Mouse (Mus musculus) intestine, postnatal 0 days (tissue): ENCODE results near the gene Palm. TPM values are rescaled to one million over a fixed set of nuclear protein-coding genes. Genes with fewer than 3 reads are reported as not detected.
A peak's percentile ranks its signal among the peaks of the same experiment; 100 is the strongest.

Source experiments
- ATAC-seq: fragments of 200-750 bp; cut with Nextera tagmentation; 2 replicates; pipeline ENCODE4 v1.8.0; 2017; ENCODE audit warnings: mild to moderate bottlenecking, moderate TSS enrichment, moderate library complexity
- H3K27ac ChIP-seq: fragments of 300-500 bp; sonication (generic); 2 replicates; pipeline ENCODE4 v1.5.1; 2014; ENCODE audit warnings: mild to moderate bottlenecking, low read depth, low read length, moderate library complexity
- H3K27me3 ChIP-seq: fragments of 300-500 bp; sonication (generic); replicated peaks from 2 replicates; pipeline ENCODE4 v1.6.1; 2014; ENCODE audit warnings: low read length, mixed read lengths; ENCODE audit not compliant: control insufficient read depth, insufficient read depth
- H3K36me3 ChIP-seq: fragments of 300-500 bp; sonication (generic); 2 replicates; pipeline ENCODE4 v1.6.1; 2014; ENCODE audit warnings: mild to moderate bottlenecking, moderate library complexity; ENCODE audit not compliant: control insufficient read depth, insufficient read depth
- H3K4me1 ChIP-seq: fragments of 300-500 bp; sonication (generic); replicated peaks from 2 replicates; pipeline ENCODE4 v1.6.1; 2014; ENCODE audit warnings: antibody characterized with exemption, low read length, mixed read lengths; ENCODE audit not compliant: control insufficient read depth, insufficient read depth
- H3K4me2 ChIP-seq: fragments of 300-500 bp; sonication (generic); replicated peaks from 2 replicates; pipeline ENCODE4 v1.6.1; 2014; ENCODE audit warnings: low read depth, mild to moderate bottlenecking, moderate library complexity
- H3K4me3 ChIP-seq: fragments of 300-500 bp; sonication (generic); 2 replicates; pipeline ENCODE4 v1.5.1; 2014; ENCODE audit warnings: low read depth, low read length
- H3K9ac ChIP-seq: fragments of 300-500 bp; sonication (generic); 2 replicates; pipeline ENCODE4 v1.6.1; 2014; ENCODE audit warnings: mild to moderate bottlenecking, low read depth, low read length
- H3K9me3 ChIP-seq: fragments of 300-500 bp; sonication (generic); 2 replicates; pipeline ENCODE4 v1.6.1; 2016; ENCODE audit warnings: mixed run types; ENCODE audit not compliant: control insufficient read depth
- CTCF ChIP-seq: sonication (generic); IDR thresholded peaks from 2 replicates; pipeline ENCODE4 v1.5.1; 2016; ENCODE audit warnings: low read depth, mild to moderate bottlenecking, control low read depth, antibody characterized with exemption, moderate library complexity
- WGBS: fragments of 180-500 bp; shearing (Covaris S2); extraction: QIAGEN DNeasy Blood & Tissue Kit; methylation state at CpG from one replicate; pipeline ENCODE4 v1.1.7; 2014; 5-methylcytosine and 5-hydroxymethylcytosine counted together
- polyA plus RNA-seq: library from polyadenylated mRNA; unstranded; fragments of >200 nt; fragmentation: Nextera tagmentation; extraction: Ambion mirVana; gene quantifications from 2 replicates; pipeline ENCODE4 v1.2.1, GENCODE M21; 2015

The Palm gene
- polyA plus RNA-seq, 1 experiment from 2014 or later = 19.9 TPM

GRCm38 (mm10) chr10:79800508-79800907 lies 7.1 kb downstream of the Palm start:
- H3K27me3 ChIP-seq = no peaks in the 10 kb centered on the region
- no peak overlapping the region for H3K4me3 ChIP-seq
- H3K36me3 ChIP-seq = no peaks in the 10 kb centered on the region
- TF ChIP-seq CTCF = no peak
- no peak overlapping the region for H3K27ac ChIP-seq
- no peaks in the 10 kb centered on the region for H3K9me3 ChIP-seq
- H3K4me2 ChIP-seq = no peak overlapping the region
- no peak for ATAC-seq
- H3K4me1 ChIP-seq = no peaks in the 10 kb centered on the region
- no peak overlapping the region for H3K9ac ChIP-seq
- WGBS = 82% methylated on average over 11 of the region's 11 CpGs

- Histone ChIP-seq H3K9ac (no peak overlapping the region), H3K36me3 (no peaks in the 10 kb centered on the region), H3K4me3 (no peak overlapping the region), H3K27me3 (no peaks in the 10 kb centered on the region), H3K4me1 (no peaks in the 10 kb centered on the region), H3K27ac (no peak overlapping the region), H3K9me3 (no peaks in the 10 kb centered on the region), H3K4me2 (no peak overlapping the region)
- ATAC-seq = no peak
- 65% methylated on average over 3 of the region's 3 CpGs for WGBS
- no peak for TF ChIP-seq CTCF
These were observed 8.5 kb downstream of the Palm start for GRCm38 (mm10) chr10:79801837-79802236.

- H3K4me2 ChIP-seq = no peak overlapping the region
- H3K4me1 ChIP-seq = no peaks in the 10 kb centered on the region
- TF ChIP-seq CTCF = no peak
- no peaks in the 10 kb centered on the region for H3K9me3 ChIP-seq
- no peaks in the 10 kb centered on the region for H3K27me3 ChIP-seq
- H3K36me3 ChIP-seq = no peaks in the 10 kb centered on the region
- H3K9ac ChIP-seq = 0 out of 2 replicates have a peak overlapping the region, but pooled peaks have one; percentile 5
- H3K27ac ChIP-seq = no peak overlapping the region
- 44% methylated on average over 11 of the region's 11 CpGs for WGBS
- H3K4me3 ChIP-seq = no peak overlapping the region
- ATAC-seq = no peak
These were observed 9.1 kb downstream of the Palm start for GRCm38 (mm10) chr10:79802331-79802971.

GRCm38 (mm10) chr10:79803716-79804323 lies 10.4 kb downstream of the Palm start:
- Histone ChIP-seq H3K27ac (no peak overlapping the region), H3K4me1 (no peaks in the 10 kb centered on the region), H3K9me3 (no peaks in the 10 kb centered on the region), H3K4me2 (no peak overlapping the region), H3K4me3 (no peak overlapping the region), H3K36me3 (no peaks in the 10 kb centered on the region), H3K27me3 (no peaks in the 10 kb centered on the region), H3K9ac (no peak overlapping the region)
- ATAC-seq = no peak
- 37% methylated on average over 29 of the region's 29 CpGs for WGBS
- TF ChIP-seq CTCF = no peak

GRCm38 (mm10) chr10:79805636-79806035 lies 12.3 kb downstream of the Palm start:
- Histone ChIP-seq H3K27me3 (no peaks in the 10 kb centered on the region), H3K4me3 (no peak overlapping the region), H3K9me3 (no peaks in the 10 kb centered on the region), H3K4me1 (no peaks in the 10 kb centered on the region), H3K36me3 (no peaks in the 10 kb centered on the region), H3K4me2 (no peak overlapping the region), H3K27ac (no peak overlapping the region), H3K9ac (no peak overlapping the region)
- 49% methylated on average over 11 of the region's 11 CpGs for WGBS
- ATAC-seq = no peak
- no peak for TF ChIP-seq CTCF

DNA sequence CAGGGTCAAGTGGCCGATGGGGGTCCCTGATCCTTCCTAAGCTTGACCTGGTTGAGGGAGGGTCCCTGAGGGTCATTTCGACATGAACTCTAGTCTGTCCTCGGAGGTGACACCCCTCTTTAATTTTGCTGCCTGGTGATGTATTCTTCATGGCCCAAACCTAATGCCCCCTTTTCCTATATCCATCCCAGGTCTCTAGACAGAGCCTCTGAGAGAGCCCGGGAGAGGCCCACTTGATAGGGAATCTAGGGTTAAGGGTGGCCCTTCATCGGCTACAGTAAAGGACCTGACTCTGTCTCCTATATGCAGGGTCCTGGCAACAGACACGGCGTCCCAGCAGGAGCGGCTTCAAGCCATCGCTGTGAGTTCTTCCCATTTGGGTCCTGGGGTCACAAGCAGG lies 13.0 kb downstream of the Palm start:
- H3K27me3 ChIP-seq = no peaks in the 10 kb centered on the region
- H3K4me2 ChIP-seq = no peak overlapping the region
- TF ChIP-seq CTCF = no peak
- no peak overlapping the region for H3K27ac ChIP-seq
- H3K9me3 ChIP-seq = no peaks in the 10 kb centered on the region
- no peaks in the 10 kb centered on the region for H3K4me1 ChIP-seq
- ATAC-seq = no peak
- 85% methylated on average over 9 of the region's 9 CpGs for WGBS
- no peaks in the 10 kb centered on the region for H3K36me3 ChIP-seq
- no peak overlapping the region for H3K9ac ChIP-seq
- H3K4me3 ChIP-seq = no peak overlapping the region
